Mouse (Mus musculus) left cerebral cortex, adult 2 months (tissue): ENCODE measurements around the gene Hoxc13. TPM values are rescaled to one million over a fixed set of nuclear protein-coding genes. Genes with fewer than 3 reads are reported as not detected.

Experiments used
- DNase-seq, 2 experiments: peaks; one replicate each; pipeline ENCODE4 v3.0.0; 2021 to 2022; ENCODE audit warnings: low spot score in 2 of 2, mixed read lengths in 1 of 2; ENCODE audit errors: extremely low spot score in 1 of 2
- H3K27ac ChIP-seq: fragments of 200-600 bp; 2 replicates; pipeline ENCODE4 v1.8.1; 2022
- H3K4me3 ChIP-seq: fragments of 200-600 bp; 2 replicates; pipeline ENCODE4 v1.8.1; 2022
- CTCF ChIP-seq: fragments of 200-600 bp; IDR thresholded peaks from 2 replicates; pipeline ENCODE4 v1.8.1; 2022; ENCODE audit warnings: antibody characterized with exemption, mild to moderate bottlenecking, moderate library complexity
- intact Hi-C: fragments of 180-260 bp; cut with DNase I; formaldehyde crosslinking; loops from one replicate; pipeline ENCODE4 v1.15.1; 2025
- total RNA-seq, 2 experiments: library from RNA; stranded (reverse); gene quantifications; 2 replicates each; pipeline ENCODE4 v1.2.3; 2021

Hoxc13 gene
- total RNA-seq, 2 experiments from 2014 or later = not detected

DNA sequence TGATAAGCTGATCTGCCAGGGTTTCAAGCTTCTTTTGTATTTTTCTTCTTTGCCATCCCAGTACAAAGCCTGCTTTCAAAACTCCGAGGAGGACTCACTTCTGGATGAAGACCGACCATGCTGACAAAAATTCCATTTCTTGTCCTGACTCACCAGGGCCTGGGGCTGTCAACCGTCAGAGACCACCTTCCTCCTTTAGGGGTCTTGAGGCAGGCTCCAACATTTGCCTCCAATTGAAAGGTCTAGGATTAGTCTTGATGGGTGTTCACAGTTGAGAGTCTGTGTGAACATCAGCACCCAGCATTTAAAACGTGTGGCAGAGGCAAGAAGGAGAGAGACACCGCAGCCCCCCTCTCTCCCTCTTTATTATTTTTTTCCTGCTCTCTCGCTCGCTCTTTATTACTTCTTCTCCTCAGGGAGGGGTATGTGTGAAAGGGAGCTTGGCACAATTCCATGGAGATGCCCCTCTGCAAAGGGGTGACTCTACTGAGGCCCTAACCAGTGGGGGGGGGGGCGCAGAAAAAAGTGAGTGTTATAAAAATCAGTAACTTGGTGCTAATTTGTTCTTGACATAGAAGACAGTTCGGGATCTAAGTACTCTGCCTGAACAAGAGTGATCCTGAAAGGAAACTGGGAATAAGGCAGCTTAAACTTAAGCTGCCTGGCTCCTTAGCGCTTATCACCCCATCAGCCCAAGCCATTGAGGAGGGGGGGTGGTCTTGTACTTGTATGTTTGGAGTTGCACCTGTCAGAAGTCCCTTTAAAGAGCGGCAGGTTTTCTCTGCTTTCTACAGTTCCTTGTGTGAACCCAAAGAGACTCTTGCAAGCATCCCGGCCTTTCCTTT lies 1.3 kb upstream of the Hoxc13 start:
- no peak for TF ChIP-seq CTCF
- no peak overlapping the region for H3K27ac ChIP-seq
- no peak for DNase-seq
- intact Hi-C loops = loop anchor here (5.0 kb wide), 1 partner anchor 143 kb away; no protein-coding TSS in a partner anchor
- no peak overlapping the region for H3K4me3 ChIP-seq

GRCm38 (mm10) chr15:102920619-102921018 lies 284 bp upstream of the Hoxc13 start:
- no peak for DNase-seq
- no peak for TF ChIP-seq CTCF
- Histone ChIP-seq H3K4me3 (no peak overlapping the region), H3K27ac (no peak overlapping the region)
- intact Hi-C loops = no loop called here

DNA sequence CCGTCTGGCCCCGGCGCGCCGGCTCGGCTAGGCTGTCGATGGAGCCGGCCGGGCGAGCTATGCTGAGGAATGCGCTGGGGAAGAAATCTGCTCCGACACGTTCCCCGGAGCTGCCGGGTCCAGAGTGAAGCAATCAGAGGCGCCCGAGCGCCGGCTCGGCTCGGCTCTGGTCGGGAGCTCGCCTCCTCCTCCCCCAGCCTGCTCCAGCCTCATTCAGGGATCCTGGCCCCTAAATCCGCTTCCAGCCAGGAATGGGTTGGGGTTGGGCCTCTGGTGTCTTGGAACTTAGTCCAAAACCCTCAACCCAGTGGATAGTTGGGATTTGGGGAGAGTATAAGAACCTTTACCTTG lies 1.1 kb downstream of the Hoxc13 start:
- no peak overlapping the region for H3K27ac ChIP-seq
- TF ChIP-seq CTCF = no peak
- intact Hi-C loops = no loop called here
- no peak overlapping the region for H3K4me3 ChIP-seq
- no peak for DNase-seq

GRCm38 (mm10) chr15:102922636-102923500 lies 2.0 kb downstream of the Hoxc13 start:
- intact Hi-C loops = no loop called here
- no peak overlapping the region for H3K4me3 ChIP-seq
- no peak for DNase-seq
- no peak for TF ChIP-seq CTCF
- no peak overlapping the region for H3K27ac ChIP-seq

- DNase-seq = no peak
- Histone ChIP-seq H3K27ac (no peak overlapping the region), H3K4me3 (no peak overlapping the region)
- no peak for TF ChIP-seq CTCF
- intact Hi-C loops = no loop called here
These were observed 6.2 kb downstream of the Hoxc13 start for GRCm38 (mm10) chr15:102927032-102927645.

- intact Hi-C loops = no loop called here
- TF ChIP-seq CTCF = no peak
- no peak for DNase-seq
- Histone ChIP-seq H3K27ac (no peak overlapping the region), H3K4me3 (no peak overlapping the region)
These were observed 10.9 kb downstream of the Hoxc13 start for GRCm38 (mm10) chr15:102931706-102932358.

GRCm38 (mm10) chr15:102934438-102934837 lies 13.5 kb downstream of the Hoxc13 start:
- intact Hi-C loops = no loop called here

DNA sequence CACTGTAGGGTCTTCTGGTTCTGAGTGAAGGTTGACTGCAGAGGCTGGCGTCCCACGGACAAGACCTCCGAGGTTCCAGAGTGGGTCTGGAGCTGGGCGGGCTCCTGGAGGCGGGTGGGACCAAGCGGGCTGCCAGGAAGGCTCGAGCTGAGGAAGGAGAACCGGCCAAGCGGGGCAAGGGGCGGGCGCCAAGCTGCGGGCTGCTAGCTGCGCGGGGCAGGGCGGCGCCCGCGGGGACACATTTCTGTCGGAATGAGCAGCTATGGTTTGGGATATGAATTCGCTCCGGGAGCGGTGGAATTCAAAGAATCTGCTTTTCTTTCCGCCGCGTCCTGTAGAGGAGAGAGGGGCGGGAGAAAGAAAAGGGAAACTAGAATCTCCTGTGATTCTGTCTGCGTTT lies 14.0 kb downstream of the Hoxc13 start:
- TF ChIP-seq CTCF = no peak
- intact Hi-C loops = no loop called here
- Histone ChIP-seq H3K27ac (no peak overlapping the region), H3K4me3 (no peak overlapping the region)
- no peak for DNase-seq

More at GRCm38 (mm10) chr15:102934438-102934837, 13.5 kb downstream of the Hoxc13 start:
- no peak overlapping the region for H3K4me3 ChIP-seq
- TF ChIP-seq CTCF = no peak
- no peak for DNase-seq
- H3K27ac ChIP-seq = no peak overlapping the region

DNA sequence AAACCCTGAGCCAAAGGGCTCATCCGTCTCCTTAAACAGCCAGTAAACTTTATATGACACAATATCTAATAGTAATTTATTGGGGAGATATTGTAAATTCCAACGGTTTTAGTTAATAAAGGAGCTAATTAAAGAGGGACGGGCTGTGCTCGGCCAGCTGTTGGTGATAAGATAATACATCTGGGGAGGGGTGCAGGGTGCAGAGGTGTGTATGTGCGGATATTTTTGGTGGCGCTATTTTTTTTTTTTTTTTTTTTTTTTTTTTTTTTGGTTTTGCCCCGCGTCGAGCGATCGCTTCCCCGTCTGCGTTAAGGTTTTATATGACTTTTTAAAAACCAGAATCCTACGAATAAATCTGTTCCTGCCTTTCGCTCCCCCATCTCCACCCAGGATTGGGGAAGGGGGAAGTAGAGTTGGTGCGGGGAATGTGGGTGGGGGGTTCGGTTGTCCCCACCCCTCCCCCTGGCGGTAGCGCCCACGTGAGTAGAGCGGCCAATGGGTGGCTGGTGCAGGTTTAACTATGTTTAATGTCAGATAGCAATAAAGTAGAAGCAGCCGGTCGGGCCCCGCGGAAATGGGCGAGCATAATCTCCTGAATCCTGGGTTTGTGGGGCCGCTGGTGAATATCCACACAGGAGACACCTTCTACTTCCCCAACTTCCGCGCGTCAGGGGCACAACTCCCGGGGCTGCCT lies 15.5 kb downstream of the Hoxc13 start, which contains the start of gene Hoxc12:
Gene Hoxc12 (plus strand): TSS at position 479 of the 694 bp plus-strand sequence.
- intact Hi-C loops = no loop called here
- no peak for DNase-seq
- TF ChIP-seq CTCF = no peak
- H3K27ac ChIP-seq = no peak within 1 kb of the TSS
- H3K4me3 ChIP-seq = no peak within 1 kb of the TSS

GRCm38 (mm10) chr15:102937036-102937666 lies 16.2 kb downstream of the Hoxc13 start:
- intact Hi-C loops = no loop called here
- no peak overlapping the region for H3K4me3 ChIP-seq
- DNase-seq = no peak
- TF ChIP-seq CTCF = no peak
- no peak overlapping the region for H3K27ac ChIP-seq
